Mouse (Mus musculus) layer of hippocampus, adult 2 months (tissue): ENCODE measurements around the gene Polk. TPM values are rescaled to one million over a fixed set of nuclear protein-coding genes. Genes with fewer than 3 reads are reported as not detected.

Experiments used
- DNase-seq, 2 experiments: peaks; one replicate each; pipeline ENCODE4 v3.0.0; 2022; ENCODE audit warnings: low spot score in 2 of 2
- H3K27ac ChIP-seq: fragments of 200-600 bp; 2 replicates; pipeline ENCODE4 v1.8.1; 2022
- H3K4me3 ChIP-seq: fragments of 200-600 bp; 2 replicates; pipeline ENCODE4 v1.8.1; 2022; ENCODE audit warnings: mild to moderate bottlenecking
- CTCF ChIP-seq: fragments of 200-600 bp; conservative IDR thresholded peaks from 2 replicates; pipeline ENCODE4 v1.8.1; 2022; ENCODE audit warnings: antibody characterized with exemption, mild to moderate bottlenecking, moderate library complexity
- total RNA-seq, 2 experiments: library from RNA; stranded (reverse); gene quantifications; 2 replicates each; pipeline ENCODE4 v1.2.3; 2021

Gene Polk
- total RNA-seq, 2 experiments from 2014 or later: 10.0 to 11.9 TPM

DNA sequence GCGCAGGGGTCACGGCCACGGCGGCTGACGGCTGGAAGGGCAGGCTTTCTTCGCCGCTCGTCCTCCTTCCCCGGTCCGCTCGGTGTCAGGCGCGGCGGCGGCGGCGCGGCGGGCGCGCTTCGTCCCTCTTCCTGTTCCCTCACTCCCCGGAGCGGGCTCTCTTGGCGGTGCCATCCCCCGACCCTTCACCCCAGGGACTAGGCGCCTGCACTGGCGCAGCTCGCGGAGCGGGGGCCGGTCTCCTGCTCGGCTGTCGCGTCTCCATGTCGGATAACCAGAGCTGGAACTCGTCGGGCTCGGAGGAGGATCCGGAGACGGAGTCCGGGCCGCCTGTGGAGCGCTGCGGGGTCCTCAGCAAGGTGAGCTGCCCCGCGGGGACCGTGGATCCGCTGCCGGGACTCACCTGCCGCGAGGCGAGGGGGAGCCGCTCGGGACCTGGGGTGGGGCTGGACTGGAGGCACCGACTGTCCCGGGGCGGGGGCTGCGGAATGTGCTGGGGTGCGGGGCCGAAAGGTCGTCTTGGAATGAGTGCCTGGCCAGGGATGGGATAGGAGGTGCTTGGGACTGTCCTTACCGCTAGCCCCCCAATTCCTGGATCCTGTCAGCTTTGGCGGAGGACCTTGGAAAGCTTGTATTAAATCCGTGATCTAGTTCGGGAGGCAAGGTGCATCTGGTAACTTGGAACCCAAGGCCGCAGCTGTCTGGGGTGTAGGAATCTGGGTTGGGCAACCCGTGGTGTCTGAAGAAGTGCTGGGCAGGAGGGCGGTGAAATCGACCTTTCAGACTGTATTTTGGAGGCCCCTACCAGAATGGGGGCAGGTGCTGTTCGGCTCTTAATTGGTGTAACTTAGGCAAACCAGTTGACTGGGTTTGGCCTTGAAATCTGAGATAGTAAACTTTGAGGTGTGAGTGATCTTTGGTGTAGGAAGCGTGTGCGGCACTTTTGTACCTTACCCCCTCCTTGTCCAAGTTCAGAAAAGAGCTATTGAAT is 817 bp upstream of the Polk start:
- DNase-seq: peak; percentile 8 to 45
- peak overlapping the region; percentile 98 for H3K27ac ChIP-seq
- H3K4me3 ChIP-seq: peak overlapping the region; percentile 71
- no peak for TF ChIP-seq CTCF

DNA sequence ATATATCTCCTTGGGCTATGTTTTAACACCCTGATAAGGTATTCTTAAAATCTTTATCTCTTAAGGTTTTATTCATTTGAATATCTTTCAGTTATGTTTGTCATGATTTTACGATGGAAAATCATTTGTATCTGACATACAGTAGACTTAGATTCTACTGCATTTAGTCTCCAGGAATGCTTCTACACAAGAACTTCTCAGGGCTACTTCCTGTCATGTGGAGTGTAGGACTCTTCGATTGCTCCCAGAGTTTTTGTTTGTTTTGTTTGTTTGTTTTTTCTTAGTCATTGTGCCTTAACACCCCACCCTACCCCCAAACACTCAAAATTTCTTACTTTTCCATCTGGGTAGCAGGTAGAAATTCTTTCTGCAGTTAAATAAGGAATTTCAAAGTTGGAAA is 998 bp downstream of the Polk start:
- H3K27ac ChIP-seq: peak overlapping the region; percentile 98
- no peak for TF ChIP-seq CTCF
- no peak for DNase-seq
- peak overlapping the region; percentile 71 for H3K4me3 ChIP-seq

GRCm38 (mm10) chr13:96538103-96538502 is 4.3 kb downstream of the Polk start:
- Histone ChIP-seq H3K27ac (no peak overlapping the region), H3K4me3 (no peak overlapping the region)
- no peak for TF ChIP-seq CTCF
- no peak for DNase-seq

DNA sequence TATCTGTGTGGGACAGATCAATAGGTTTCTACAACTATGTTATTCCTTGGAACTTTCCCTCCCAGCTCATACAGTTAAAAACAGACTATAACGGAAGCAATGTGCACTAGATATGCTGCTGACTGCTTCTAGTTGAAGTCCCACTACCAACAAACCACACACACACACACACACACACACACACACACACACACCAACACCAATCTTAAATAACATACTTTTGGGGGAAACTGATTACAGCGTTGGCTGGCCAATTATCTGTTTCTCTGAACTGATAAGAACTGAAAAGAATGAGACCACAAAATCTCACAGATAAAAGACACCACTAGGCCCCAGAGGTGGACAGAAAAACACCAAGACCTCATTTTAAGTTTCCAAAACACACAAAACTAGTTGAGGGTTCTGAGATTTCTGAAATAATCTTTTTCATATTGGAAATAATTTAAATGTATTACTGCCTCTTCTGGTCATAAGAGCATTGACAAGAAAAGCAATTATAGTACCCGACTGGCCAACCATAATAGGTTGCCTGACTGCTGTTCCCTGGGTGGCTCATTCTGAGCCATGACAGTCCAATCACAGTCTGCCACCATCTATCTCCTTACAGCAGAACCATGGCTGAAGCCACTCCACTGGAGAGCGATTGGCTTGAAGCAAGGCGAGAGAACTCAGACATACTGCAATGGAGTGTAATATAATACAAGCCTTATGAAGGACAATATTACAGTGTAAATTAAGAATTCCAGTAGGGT is 5.4 kb downstream of the Polk start:
- no peak overlapping the region for H3K4me3 ChIP-seq
- no peak overlapping the region for H3K27ac ChIP-seq
- no peak for TF ChIP-seq CTCF
- no peak for DNase-seq

DNA sequence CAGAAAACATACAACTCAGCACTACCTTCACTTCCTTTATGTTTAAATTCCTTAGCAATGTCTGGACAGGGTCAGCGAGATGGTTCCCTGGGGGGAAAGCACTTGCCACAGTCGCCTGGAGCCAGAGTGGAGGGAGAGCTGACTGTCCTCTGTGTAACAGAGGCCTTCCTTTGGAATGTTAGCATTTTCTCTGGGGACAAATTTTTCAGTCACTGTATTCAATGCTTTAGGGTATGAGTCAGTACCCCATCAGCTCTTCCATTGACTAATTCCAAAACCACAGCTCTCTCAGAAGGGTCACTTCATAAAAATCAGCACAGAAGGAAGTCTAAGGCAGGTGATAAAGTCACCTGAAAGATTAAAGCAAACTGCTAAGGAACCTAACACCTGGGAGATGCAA is 8.6 kb downstream of the Polk start:
- H3K27ac ChIP-seq: no peak overlapping the region
- DNase-seq: no peak
- no peak overlapping the region for H3K4me3 ChIP-seq
- no peak for TF ChIP-seq CTCF

GRCm38 (mm10) chr13:96532176-96532575 is 10.2 kb downstream of the Polk start:
- TF ChIP-seq CTCF: no peak
- DNase-seq: no peak

GRCm38 (mm10) chr13:96530064-96530463 is 12.3 kb downstream of the Polk start:
- no peak for DNase-seq
- no peak for TF ChIP-seq CTCF
- H3K4me3 ChIP-seq: no peak overlapping the region
- no peak overlapping the region for H3K27ac ChIP-seq

More at GRCm38 (mm10) chr13:96532176-96532575, 10.2 kb downstream of the Polk start:
- no peak overlapping the region for H3K27ac ChIP-seq
- H3K4me3 ChIP-seq: no peak overlapping the region

DNA sequence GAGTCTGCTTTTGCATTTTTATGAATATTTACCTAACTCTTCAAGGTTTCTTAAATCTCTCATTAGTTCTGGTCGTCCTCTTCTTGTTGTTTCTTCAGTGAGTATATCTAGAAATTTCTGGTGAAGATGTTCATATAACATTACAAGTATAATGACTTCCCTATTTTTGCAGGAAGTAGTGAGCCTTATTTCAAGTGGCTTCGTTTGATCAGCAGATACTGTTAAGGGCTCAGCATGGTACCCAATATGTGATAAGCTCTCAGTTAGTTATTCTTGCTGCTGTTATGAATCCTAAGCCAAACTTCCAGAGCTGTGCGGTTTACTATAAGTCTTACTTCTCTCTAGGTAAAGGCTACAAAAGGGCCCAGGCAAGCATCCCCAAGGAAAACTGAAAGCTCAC is 12.8 kb downstream of the Polk start:
- no peak for TF ChIP-seq CTCF
- no peak overlapping the region for H3K27ac ChIP-seq

GRCm38 (mm10) chr13:96528776-96529175 is 13.6 kb downstream of the Polk start:
- no peak overlapping the region for H3K4me3 ChIP-seq
- TF ChIP-seq CTCF: no peak
- no peak for DNase-seq
- H3K27ac ChIP-seq: no peak overlapping the region

More for the DNA sequence above, 12.8 kb downstream of the Polk start:
- no peak for DNase-seq
- no peak overlapping the region for H3K4me3 ChIP-seq

- no peak for DNase-seq
- no peak for TF ChIP-seq CTCF
- no peak overlapping the region for H3K4me3 ChIP-seq
- H3K27ac ChIP-seq: no peak overlapping the region
These were observed 14.5 kb downstream of the Polk start for GRCm38 (mm10) chr13:96527856-96528255.

GRCm38 (mm10) chr13:96527022-96527421 is 15.4 kb downstream of the Polk start:
- DNase-seq: no peak
- no peak for TF ChIP-seq CTCF
- Histone ChIP-seq H3K27ac (no peak overlapping the region), H3K4me3 (no peak overlapping the region)

- no peak for DNase-seq
- Histone ChIP-seq H3K4me3 (no peak overlapping the region), H3K27ac (no peak overlapping the region)
- TF ChIP-seq CTCF: no peak
These were observed 21.1 kb downstream of the Polk start for GRCm38 (mm10) chr13:96521294-96521693.

GRCm38 (mm10) chr13:96517335-96517734 is 25.0 kb downstream of the Polk start:
- no peak for TF ChIP-seq CTCF
- no peak overlapping the region for H3K4me3 ChIP-seq

More at GRCm38 (mm10) chr13:96517335-96517734, 25.0 kb downstream of the Polk start:
- no peak for DNase-seq
- H3K27ac ChIP-seq: no peak overlapping the region
